Mouse (Mus musculus) heart, postnatal 0 days (tissue): ENCODE measurements around the gene Cntf.

Experiments used
- CTCF ChIP-seq: IDR thresholded peaks from 2 replicates; pipeline ENCODE4 v1.5.1; 2016; ENCODE audit warnings: antibody characterized with exemption, control low read depth, low read depth
- EP300 ChIP-seq: IDR thresholded peaks from 2 replicates; pipeline ENCODE4 v1.6.1; 2016; ENCODE audit warnings: antibody characterized with exemption, low read depth

GRCm38 (mm10) chr19:12800621-12801020 is 35.2 kb upstream of the Cntf start:
- TF ChIP-seq CTCF (no peak), EP300 (no peak)
